8 mouse cellular contexts compared by ENCODE assay signal in the genomic region with DNA sequence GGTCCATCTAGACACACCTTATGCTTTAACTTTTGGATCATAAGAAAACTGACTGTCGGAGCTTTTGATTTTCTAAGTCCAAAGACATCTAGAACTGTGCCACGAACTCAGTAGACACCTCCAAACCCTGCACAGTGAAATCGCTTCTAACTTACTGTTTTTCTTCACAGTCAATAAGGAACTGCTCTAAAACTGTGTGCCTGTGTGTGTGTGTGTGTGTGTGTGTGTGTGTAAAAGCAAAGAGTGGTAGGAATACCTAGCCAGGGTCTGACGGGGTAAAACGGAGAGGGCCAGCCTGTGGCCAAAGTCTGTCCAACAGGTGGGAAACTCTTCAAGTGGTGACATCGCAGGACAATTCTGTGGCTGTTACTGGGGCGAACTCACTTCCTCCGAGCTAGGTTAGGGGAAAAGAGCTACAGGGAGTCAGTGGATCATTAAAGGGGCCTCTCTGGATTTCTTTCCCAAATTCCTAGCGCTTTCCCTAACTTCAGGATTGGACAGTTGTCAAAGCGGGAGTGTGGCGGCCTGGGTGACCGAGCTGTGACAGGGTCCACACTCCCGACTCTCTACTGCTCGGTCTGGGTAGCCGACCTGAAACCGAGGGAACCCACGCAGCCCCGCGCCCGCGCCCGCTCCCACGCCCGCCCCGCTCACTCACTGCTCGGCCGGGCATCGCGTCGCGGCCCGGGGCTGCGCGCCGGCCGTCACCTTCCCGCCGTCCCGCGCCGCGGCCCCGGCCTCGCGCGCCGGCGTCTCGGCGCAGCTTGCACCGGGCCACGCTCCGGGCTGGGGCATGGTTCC. TPM values are rescaled to one million over a fixed set of nuclear protein-coding genes. Genes with fewer than 3 reads are reported as not detected.
DNase-seq lines count a peak whose midpoint lies in the region; ATAC-seq and TF ChIP-seq lines count a peak whose summit lies in the region.

No protein-coding gene starts in this region.

- no peaks in the 10 kb centered on the region for H3K27me3 ChIP-seq in heart, adult 2 months (ENCODE audit: control insufficient read depth, insufficient read depth, low read length)
- no peaks in the 10 kb centered on the region for H3K27me3 ChIP-seq in MEL (ENCODE audit: control insufficient read depth in 1 of 2, insufficient read depth in 2 of 2, low read length in 2 of 2)
- H3K27me3 ChIP-seq in forebrain, embryonic 12.5 days, result no peaks in the 10 kb centered on the region
- no peaks in the 10 kb centered on the region for H3K27me3 ChIP-seq in lung, embryonic 15.5 days
- no peaks in the 10 kb centered on the region for H3K27me3 ChIP-seq in stomach, embryonic 14.5 days (ENCODE audit: control insufficient read depth, insufficient read depth, low read length)

- H3K79me2 ChIP-seq in heart, adult 2 months (replicated peaks; ENCODE audit: control insufficient read depth, insufficient read depth, low read length), result peaks cover 2% of the 10 kb centered on the region
- peaks cover 50% of the 10 kb centered on the region for H3K79me2 ChIP-seq in MEL (ENCODE audit: control insufficient read depth, insufficient read depth, low read length, poor library complexity)

- H3K4me3 ChIP-seq in heart, adult 2 months, result peak overlapping the region; percentile 50
- H3K4me3 ChIP-seq in MEL (ENCODE audit: control insufficient read depth in 1 of 2, insufficient read depth in 1 of 2, low read depth in 2 of 2, low read length in 2 of 2), result peak overlapping the region; percentile 53 to 69
- H3K4me3 ChIP-seq in forebrain, embryonic 12.5 days (replicated peaks), result peak overlapping the region; percentile 73
- peak overlapping the region; percentile 93 for H3K4me3 ChIP-seq in lung, embryonic 15.5 days
- peak overlapping the region; percentile 68 for H3K4me3 ChIP-seq in stomach, embryonic 14.5 days (ENCODE audit: low read depth, low read length)

- TF ChIP-seq RAD21 in MEL (IDR thresholded peaks at IDR 0.05; ENCODE audit: low read depth, low read length), result no peak

- WGBS in heart, adult 2 months, result 2% methylated on average over 53 of the region's 53 CpGs
- 1% methylated on average over 53 of the region's 53 CpGs for WGBS in forebrain, embryonic 12.5 days
- 2% methylated on average over 49 of the region's 53 CpGs for WGBS in lung, embryonic 15.5 days
- 3% methylated on average over 53 of the region's 53 CpGs for WGBS in stomach, embryonic 14.5 days

- TF ChIP-seq POLR2A in heart, adult 2 months (IDR thresholded peaks at IDR 0.05; ENCODE audit: insufficient read depth, low read depth, low read length), result no peak
- TF ChIP-seq POLR2A in MEL (IDR thresholded peaks at IDR 0.05; ENCODE audit: control insufficient read depth in 1 of 2, insufficient read depth in 1 of 2, low read depth in 1 of 2, low read length in 2 of 2, poor library complexity in 1 of 2), result no peak; a peak in 1 of 4 replicates

- peak overlapping the region; percentile 85 for H3K4me2 ChIP-seq in forebrain, embryonic 12.5 days
- peak overlapping the region; percentile 84 for H3K4me2 ChIP-seq in lung, embryonic 15.5 days
- H3K4me2 ChIP-seq in stomach, embryonic 14.5 days (replicated peaks; ENCODE audit: low read depth, low read length), result peak overlapping the region; percentile 69

- H3K4me1 ChIP-seq in heart, adult 2 months (ENCODE audit: control insufficient read depth, insufficient read depth, low read length), result peaks cover 9% of the 10 kb centered on the region
- H3K4me1 ChIP-seq in MEL (ENCODE audit: control insufficient read depth in 1 of 2, insufficient read depth in 2 of 2, low read length in 2 of 2), result peaks cover 16 to 27% of the 10 kb centered on the region in 2 experiments
- H3K4me1 ChIP-seq in forebrain, embryonic 12.5 days, result peaks cover 31% of the 10 kb centered on the region
- H3K4me1 ChIP-seq in lung, embryonic 15.5 days, result peaks cover 20% of the 10 kb centered on the region
- H3K4me1 ChIP-seq in stomach, embryonic 14.5 days (ENCODE audit: control insufficient read depth, insufficient read depth, low read length), result peaks cover 9% of the 10 kb centered on the region

- peak overlapping the region; percentile 87 for H3K9ac ChIP-seq in heart, adult 2 months (ENCODE audit: low read depth, low read length)
- peak overlapping the region; percentile 90 for H3K9ac ChIP-seq in MEL (ENCODE audit: control insufficient read depth, low read depth, low read length, poor library complexity, severe bottlenecking)
- peak overlapping the region; percentile 78 for H3K9ac ChIP-seq in forebrain, embryonic 12.5 days
- H3K9ac ChIP-seq in lung, embryonic 15.5 days, result peak overlapping the region; percentile 83
- peak overlapping the region; percentile 63 for H3K9ac ChIP-seq in stomach, embryonic 14.5 days (replicated peaks; ENCODE audit: low read depth, low read length)

- intact Hi-C loops in heart, adult 2 months (cut with DNase I), result no loop called here

- ATAC-seq in forebrain, embryonic 12.5 days (ENCODE audit: low FRiP score), result no peak; the same call in 1 of the 2 replicates
- ATAC-seq in inflammation-experienced regulatory T-cells, adult 6 months, result peak; percentile 4
- peak; percentile 76 for ATAC-seq in lung, embryonic 15.5 days (ENCODE audit: borderline replicate concordance, extremely low read depth, low FRiP score, low TSS enrichment)
- peak; percentile 60; the same call in 1 of the 2 replicates for ATAC-seq in stomach, embryonic 14.5 days (ENCODE audit: insufficient number of reproducible peaks, insufficient read depth, low FRiP score, low read depth)

- no peak for TF ChIP-seq EP300 in heart, adult 2 months (IDR thresholded peaks at IDR 0.05; ENCODE audit: insufficient read depth, low read depth, low read length)
- TF ChIP-seq EP300 in MEL (IDR thresholded peaks at IDR 0.05; ENCODE audit: low read depth in 1 of 2, low read length in 2 of 2), result no peak

- no peaks in the 10 kb centered on the region for H3K9me3 ChIP-seq in MEL (replicated peaks; ENCODE audit: insufficient read depth, low read length)
- no peaks in the 10 kb centered on the region for H3K9me3 ChIP-seq in forebrain, embryonic 12.5 days
- H3K9me3 ChIP-seq in lung, embryonic 15.5 days, result no peaks in the 10 kb centered on the region
- no peaks in the 10 kb centered on the region for H3K9me3 ChIP-seq in stomach, embryonic 14.5 days (ENCODE audit: control insufficient read depth, low read depth, low read length)

- H3K36me3 ChIP-seq in heart, adult 2 months (ENCODE audit: control insufficient read depth, insufficient read depth, low read length), result no peaks in the 10 kb centered on the region; the same call in 1 of the 2 replicates
- peaks cover 4 to 41% of the 10 kb centered on the region in 2 experiments for H3K36me3 ChIP-seq in MEL (ENCODE audit: control insufficient read depth in 1 of 2, insufficient read depth in 2 of 2, low read length in 2 of 2)
- H3K36me3 ChIP-seq in forebrain, embryonic 12.5 days (replicated peaks), result peaks cover 11% of the 10 kb centered on the region
- H3K36me3 ChIP-seq in lung, embryonic 15.5 days, result peaks cover 12% of the 10 kb centered on the region
- H3K36me3 ChIP-seq in stomach, embryonic 14.5 days (ENCODE audit: control insufficient read depth, insufficient read depth, low read length), result no peaks in the 10 kb centered on the region

- no peak for DNase-seq in heart, adult 2 months
- no peak for DNase-seq in heart, adult 8-10 months (ENCODE audit: low spot score)
- DNase-seq in MEL (ENCODE audit: low read depth, low spot score), result peak; percentile 64
- no peak for DNase-seq in cerebellum, postnatal 36 days

- TF ChIP-seq CTCF in heart, adult 2 months (IDR thresholded peaks at IDR 0.05), result no peak
- TF ChIP-seq CTCF in MEL (IDR thresholded peaks at IDR 0.05 in 2 of 3, conservative IDR thresholded peaks at IDR 0.05 in 1 of 3; ENCODE audit: control insufficient read depth in 1 of 3, insufficient read depth in 1 of 3, low read depth in 2 of 3, low read length in 3 of 3, poor library complexity in 1 of 3, severe bottlenecking in 1 of 3), result no peak

- H3K27ac ChIP-seq in heart, adult 2 months, result peak overlapping the region; percentile 69
- peak overlapping the region; percentile 9; the same call in 1 of the 2 replicates for H3K27ac ChIP-seq in MEL (ENCODE audit: control insufficient read depth, low read depth, low read length)
- H3K27ac ChIP-seq in forebrain, embryonic 12.5 days, result peak overlapping the region; percentile 1; the same call in 1 of the 2 replicates
- no peak overlapping the region for H3K27ac ChIP-seq in lung, embryonic 15.5 days
- H3K27ac ChIP-seq in stomach, embryonic 14.5 days (ENCODE audit: low read length), result 0 out of 2 replicates have a peak overlapping the region, but pooled peaks have one; percentile 4

TF ChIP-seq in MEL, 35 proteins besides CTCF, POLR2A, EP300 and RAD21 (continues in another document):
- TF ChIP-seq SIN3A (IDR thresholded peaks at IDR 0.05; ENCODE audit: low read length) (peak; percentile 56), TBP (IDR thresholded peaks at IDR 0.05; ENCODE audit: low read depth, low read length) (no peak), USF1 (IDR thresholded peaks at IDR 0.05; ENCODE audit: low read depth, low read length) (no peak)

RNA-seq across cellular contexts. Expression of a gene that starts 0.5 kb away (rescaled TPM):
- 10 to 100 TPM; 24.6 to 26.1 TPM for total RNA-seq in heart, adult 2 months (2021)
- polyA plus RNA-seq in heart, adult 2 months (2012; rRNA removed), result 18.7 and 22.5 TPM in 2 replicates
- 10 to 100 TPM; 25.7 to 29.2 (median 27.6) TPM for total RNA-seq in heart, adult 8-10 months (2022)
- total RNA-seq in MEL (2012; rRNA removed), result 64.2 and 65.5 TPM in 2 replicates
- 10 to 100 TPM in 1 of 2 experiments, not detected in 1; 70.6 TPM for polyA plus RNA-seq in MEL (2012; ENCODE audit: insufficient read depth in 1 of 2, insufficient read length in 2 of 2, low read depth in 1 of 2, low replicate concordance in 2 of 2, missing spikeins in 1 of 2)
- 32.5 and 32.7 TPM in 2 replicates for polyA plus RNA-seq in forebrain, embryonic 12.5 days (2016; fragmentation: Nextera tagmentation; extraction: Ambion mirVana)
- 10 to 100 TPM; 10.4 to 14.3 (median 12.3) TPM for polyA plus RNA-seq in inflammation-experienced regulatory T-cells, adult 6 months (2017; shearing (Covaris generic))
- polyA plus RNA-seq in lung, embryonic 15.5 days (2015; fragmentation: Nextera tagmentation; extraction: Ambion mirVana), result 29.4 and 32.2 TPM in 2 replicates
- polyA plus RNA-seq in stomach, embryonic 14.5 days (2014; fragmentation: Nextera tagmentation; extraction: Ambion mirVana), result 33.2 and 38.9 TPM in 2 replicates

RNA-seq across cellular contexts. Expression of a gene that starts 51.4 kb away (rescaled TPM):
- 1 to 10 TPM; 1.9 to 3.0 TPM for total RNA-seq in heart, adult 2 months (2021)
- 1.5 and 1.9 TPM in 2 replicates for polyA plus RNA-seq in heart, adult 2 months (2012; rRNA removed)
- total RNA-seq in heart, adult 8-10 months (2022), result 1 to 10 TPM in 2 of 4 experiments, under 1 TPM in 2; 0.79 to 2.2 (median 1.1) TPM
- total RNA-seq in MEL (2012; rRNA removed), result 0.42 and 0.50 TPM in 2 replicates
- polyA plus RNA-seq in MEL (2012; ENCODE audit: insufficient read depth in 1 of 2, insufficient read length in 2 of 2, low read depth in 1 of 2, low replicate concordance in 2 of 2, missing spikeins in 1 of 2), result under 1 TPM in 1 of 2 experiments, not detected in 1; 0.14 TPM
- 5.8 and 6.5 TPM in 2 replicates for polyA plus RNA-seq in forebrain, embryonic 12.5 days (2016; fragmentation: Nextera tagmentation; extraction: Ambion mirVana)
- polyA plus RNA-seq in inflammation-experienced regulatory T-cells, adult 6 months (2017; shearing (Covaris generic)), result 100 to 1,000 TPM; 136 to 203 (median 170) TPM
- polyA plus RNA-seq in lung, embryonic 15.5 days (2015; fragmentation: Nextera tagmentation; extraction: Ambion mirVana), result 21.5 and 22.1 TPM in 2 replicates
- polyA plus RNA-seq in stomach, embryonic 14.5 days (2014; fragmentation: Nextera tagmentation; extraction: Ambion mirVana), result 13.2 and 18.1 TPM in 2 replicates
